Mouse (Mus musculus): ENCODE results near the gene Col23a1.

Col23a1 gene

GRCm38 (mm10) chr11:51584431-51585248 lies 294.9 kb downstream of the Col23a1 start, which contains the start of gene Phykpl:
TSS of gene Phykpl (plus strand) at chr11:51584757.
- TF ChIP-seq GATA4 (IDR thresholded peaks at IDR 0.05; ENCODE audit: insufficient replicate concordance, low read length) = peak; percentile 94; the same call in 1 of the 2 replicates

- TF ChIP-seq GATA4 (IDR thresholded peaks at IDR 0.05; ENCODE audit: insufficient replicate concordance, low read length) = no peak
These were observed 296.0 kb downstream of the Col23a1 start for GRCm38 (mm10) chr11:51585608-51586252.

- no peak for TF ChIP-seq GATA4 (IDR thresholded peaks at IDR 0.05; ENCODE audit: insufficient replicate concordance, low read length)
These were observed 296.7 kb downstream of the Col23a1 start for GRCm38 (mm10) chr11:51586411-51586810.

GRCm38 (mm10) chr11:51587059-51587458 lies 297.3 kb downstream of the Col23a1 start:
- TF ChIP-seq GATA4 (IDR thresholded peaks at IDR 0.05; ENCODE audit: insufficient replicate concordance, low read length) = no peak

GRCm38 (mm10) chr11:51588833-51589232 lies 299.1 kb downstream of the Col23a1 start:
- no peak for TF ChIP-seq GATA4 (IDR thresholded peaks at IDR 0.05; ENCODE audit: insufficient replicate concordance, low read length)

- no peak for TF ChIP-seq GATA4 (IDR thresholded peaks at IDR 0.05; ENCODE audit: insufficient replicate concordance, low read length)
These were observed 300.3 kb downstream of the Col23a1 start for GRCm38 (mm10) chr11:51590002-51590401.

- TF ChIP-seq GATA4 (IDR thresholded peaks at IDR 0.05; ENCODE audit: insufficient replicate concordance, low read length) = no peak
These were observed 301.4 kb downstream of the Col23a1 start for GRCm38 (mm10) chr11:51591168-51591567.

GRCm38 (mm10) chr11:51591915-51592314 lies 302.2 kb downstream of the Col23a1 start:
- no peak for TF ChIP-seq GATA4 (IDR thresholded peaks at IDR 0.05; ENCODE audit: insufficient replicate concordance, low read length)

GRCm38 (mm10) chr11:51593368-51593767 lies 303.6 kb downstream of the Col23a1 start:
- TF ChIP-seq GATA4 (IDR thresholded peaks at IDR 0.05; ENCODE audit: insufficient replicate concordance, low read length) = no peak

GRCm38 (mm10) chr11:51593849-51594248 lies 304.1 kb downstream of the Col23a1 start:
- no peak for TF ChIP-seq GATA4 (IDR thresholded peaks at IDR 0.05; ENCODE audit: insufficient replicate concordance, low read length)

- no peak for TF ChIP-seq GATA4 (IDR thresholded peaks at IDR 0.05; ENCODE audit: insufficient replicate concordance, low read length)
These were observed 305.1 kb downstream of the Col23a1 start for GRCm38 (mm10) chr11:51594715-51595350.

GRCm38 (mm10) chr11:51595459-51596083 lies 305.9 kb downstream of the Col23a1 start:
- no peak for TF ChIP-seq GATA4 (IDR thresholded peaks at IDR 0.05; ENCODE audit: insufficient replicate concordance, low read length)

- no peak for TF ChIP-seq GATA4 (IDR thresholded peaks at IDR 0.05; ENCODE audit: insufficient replicate concordance, low read length)
These were observed 307.8 kb downstream of the Col23a1 start for GRCm38 (mm10) chr11:51597553-51597952.

GRCm38 (mm10) chr11:51602253-51602652 lies 312.5 kb downstream of the Col23a1 start:
- no peak for TF ChIP-seq GATA4 (IDR thresholded peaks at IDR 0.05; ENCODE audit: insufficient replicate concordance, low read length)
